Mouse (Mus musculus) spleen, adult 2 months (tissue): Measurements from ENCODE around the gene Crybg3.

ENCODE experiments used
- CTCF ChIP-seq: fragments of 200-500 bp; IDR thresholded peaks from 2 replicates; pipeline ENCODE4 v1.5.1; 2011; ENCODE audit warnings: mild to moderate bottlenecking, inconsistent platforms; ENCODE audit not compliant: insufficient read depth, insufficient read length, insufficient replicate concordance; ENCODE audit errors: extremely low read depth
- POLR2A ChIP-seq: fragments of 200-500 bp; IDR thresholded peaks from 2 replicates; pipeline ENCODE4 v1.6.1; 2011; ENCODE audit warnings: low read depth, low read length, inconsistent platforms

DNA sequence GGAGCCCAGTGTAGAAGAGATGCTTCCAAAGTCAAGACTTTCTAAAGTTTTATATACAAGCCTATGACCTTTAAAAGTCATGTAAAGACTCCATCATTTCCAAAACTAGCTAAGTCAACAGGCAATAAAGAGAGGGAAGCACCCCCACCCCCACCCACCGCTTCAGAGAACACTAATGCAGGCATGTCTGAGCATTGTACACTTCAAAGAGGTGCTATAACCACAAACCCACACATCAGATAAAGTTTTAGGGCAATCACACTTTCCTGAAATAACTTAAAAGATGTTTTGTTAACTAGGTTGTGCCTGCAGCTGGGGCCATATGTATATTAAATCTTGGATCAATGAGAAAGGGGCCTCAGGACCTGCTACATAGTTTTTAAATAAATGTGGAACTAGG, 130.9 kb downstream of the Crybg3 start:
- TF ChIP-seq POLR2A = no peak
- no peak for TF ChIP-seq CTCF
